Mouse (Mus musculus) G1E (cell line): ENCODE measurements around the gene Chka.

Source experiments
- CTCF ChIP-seq: IDR thresholded peaks from 2 replicates; pipeline ENCODE4 v1.5.1; 2012; ENCODE audit warnings: low read depth, low read length, inconsistent platforms, mixed read lengths
- GATA1 ChIP-seq: IDR thresholded peaks from 2 replicates; pipeline ENCODE4 v1.6.1; 2012; ENCODE audit warnings: borderline replicate concordance, low read length, inconsistent platforms, mixed read lengths
- GATA2 ChIP-seq: IDR thresholded peaks from 2 replicates; pipeline ENCODE4 v1.6.1; 2012; ENCODE audit warnings: low read depth, low read length, inconsistent platforms, borderline replicate concordance
- POLR2AphosphoS5 ChIP-seq: IDR thresholded peaks from 2 replicates; pipeline ENCODE4 v1.6.1; 2012; ENCODE audit warnings: low read depth, low read length, inconsistent platforms; ENCODE audit not compliant: insufficient replicate concordance
- TAL1 ChIP-seq: conservative IDR thresholded peaks from 2 replicates; pipeline ENCODE4 v1.6.1; 2012; ENCODE audit warnings: low read depth, low read length, inconsistent platforms, mixed read lengths

DNA sequence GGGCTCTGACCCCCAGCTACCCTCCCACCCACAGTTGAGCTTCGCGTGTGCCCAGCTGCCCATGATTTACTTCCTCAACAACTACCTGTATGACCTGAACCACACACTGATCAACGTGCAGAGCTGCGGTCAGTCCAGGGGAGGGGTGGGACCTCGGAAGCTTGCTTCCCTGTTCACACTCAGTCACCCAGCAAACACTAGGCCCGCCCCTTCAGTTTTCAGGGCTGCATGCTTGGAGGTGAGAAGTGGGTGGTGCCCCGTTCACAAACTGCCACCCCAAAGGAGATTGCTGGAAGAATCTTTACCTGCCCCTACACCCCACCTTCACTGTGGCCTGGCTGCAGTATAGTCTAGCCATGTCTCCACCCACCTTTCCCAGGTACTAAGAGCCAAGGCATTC lies 90.7 kb downstream of the Chka start:
- TF ChIP-seq CTCF (no peak), TAL1 (no peak), GATA1 (no peak), POLR2AphosphoS5 (no peak), GATA2 (no peak)
